Mouse (Mus musculus) cerebellum, adult 8-10 months (tissue): Measurements from ENCODE around the gene Negr1.

ENCODE experiments used
- DNase-seq: peaks from one replicate; pipeline ENCODE4 v3.0.0; 2022

The Negr1 gene

GRCm38 (mm10) chr3:156925102-156925501 is 363.5 kb downstream of the Negr1 start:
- no peak for DNase-seq

- DNase-seq, result peak; percentile 77
Measured at GRCm38 (mm10) chr3:156928396-156929061, 366.9 kb downstream of the Negr1 start.

GRCm38 (mm10) chr3:156929062-156929397 is 367.4 kb downstream of the Negr1 start:
- no peak for DNase-seq

- no peak for DNase-seq
Measured at GRCm38 (mm10) chr3:156929677-156930440, 368.3 kb downstream of the Negr1 start.

GRCm38 (mm10) chr3:156931011-156931410 is 369.4 kb downstream of the Negr1 start:
- no peak for DNase-seq

GRCm38 (mm10) chr3:156931540-156931939 is 369.9 kb downstream of the Negr1 start:
- DNase-seq, result no peak

- peak; percentile 73 for DNase-seq
Measured at GRCm38 (mm10) chr3:156934778-156935290, 373.2 kb downstream of the Negr1 start.

- no peak for DNase-seq
Measured at GRCm38 (mm10) chr3:156947404-156947803, 385.8 kb downstream of the Negr1 start.

GRCm38 (mm10) chr3:156952970-156953369 is 391.4 kb downstream of the Negr1 start:
- no peak for DNase-seq

GRCm38 (mm10) chr3:156955094-156955493 is 393.5 kb downstream of the Negr1 start:
- no peak for DNase-seq

- no peak for DNase-seq
Measured at GRCm38 (mm10) chr3:156958640-156959039, 397.0 kb downstream of the Negr1 start.

- no peak for DNase-seq
Measured at GRCm38 (mm10) chr3:156968764-156969163, 407.2 kb downstream of the Negr1 start.

- DNase-seq, result no peak
Measured at GRCm38 (mm10) chr3:156971104-156971503, 409.5 kb downstream of the Negr1 start.

- no peak for DNase-seq
Measured at GRCm38 (mm10) chr3:156976816-156977215, 415.2 kb downstream of the Negr1 start.

- no peak for DNase-seq
Measured at GRCm38 (mm10) chr3:156980042-156980716, 418.6 kb downstream of the Negr1 start.

GRCm38 (mm10) chr3:156982102-156982501 is 420.5 kb downstream of the Negr1 start:
- peak; percentile 30 for DNase-seq

GRCm38 (mm10) chr3:156987113-156987512 is 425.5 kb downstream of the Negr1 start:
- peak; percentile 57 for DNase-seq

GRCm38 (mm10) chr3:156992171-156992570 is 430.6 kb downstream of the Negr1 start:
- no peak for DNase-seq

- DNase-seq, result no peak
Measured at GRCm38 (mm10) chr3:156992811-156993210, 431.2 kb downstream of the Negr1 start.

- no peak for DNase-seq
Measured at GRCm38 (mm10) chr3:156999177-156999808, 437.7 kb downstream of the Negr1 start.

- no peak for DNase-seq
Measured at GRCm38 (mm10) chr3:157021632-157022031, 460.0 kb downstream of the Negr1 start.

GRCm38 (mm10) chr3:157024580-157024979 is 463.0 kb downstream of the Negr1 start:
- DNase-seq, result no peak

GRCm38 (mm10) chr3:157031513-157032142 is 470.0 kb downstream of the Negr1 start:
- DNase-seq, result no peak
